Mouse (Mus musculus) WW6 (cell line): ENCODE data around the gene Nle1.

ENCODE experiments used
- DNase-seq: peaks from one replicate; pipeline ENCODE4 v3.0.0-alpha.2; 2013; ENCODE audit warnings: low read depth, low spot score

Nle1 gene

DNA sequence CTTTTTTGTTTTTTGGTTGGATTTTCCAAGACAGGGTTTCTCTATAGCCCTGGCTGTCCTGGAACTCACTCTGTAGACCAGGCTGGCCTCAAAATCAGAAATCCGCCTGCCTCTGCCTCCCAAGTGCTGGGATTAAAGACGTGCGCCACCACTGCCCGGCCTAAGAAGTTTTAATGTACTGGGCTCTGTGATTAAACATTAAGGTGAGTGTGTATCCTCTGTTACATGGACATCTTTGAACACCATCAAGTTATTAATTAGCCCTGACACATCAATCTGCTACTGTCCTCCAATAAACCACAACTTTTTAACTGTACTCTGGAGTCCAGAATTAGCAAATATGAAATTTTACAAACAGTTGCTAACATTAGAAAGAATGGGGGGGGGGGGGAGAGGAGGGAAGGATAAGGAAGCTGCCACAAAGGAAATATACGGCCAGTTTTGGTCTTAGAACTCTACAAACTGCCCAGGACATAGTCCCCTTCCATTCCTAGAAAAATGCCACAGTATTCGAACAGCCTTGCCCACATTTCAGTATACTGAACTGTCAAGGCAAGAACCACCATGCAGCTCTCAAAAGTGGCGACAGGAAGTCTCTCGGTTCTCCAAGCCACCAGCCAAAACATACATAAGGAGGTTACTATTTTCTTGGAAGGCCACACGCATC, 38.6 kb downstream of the Nle1 start:
- no peak for DNase-seq

DNA sequence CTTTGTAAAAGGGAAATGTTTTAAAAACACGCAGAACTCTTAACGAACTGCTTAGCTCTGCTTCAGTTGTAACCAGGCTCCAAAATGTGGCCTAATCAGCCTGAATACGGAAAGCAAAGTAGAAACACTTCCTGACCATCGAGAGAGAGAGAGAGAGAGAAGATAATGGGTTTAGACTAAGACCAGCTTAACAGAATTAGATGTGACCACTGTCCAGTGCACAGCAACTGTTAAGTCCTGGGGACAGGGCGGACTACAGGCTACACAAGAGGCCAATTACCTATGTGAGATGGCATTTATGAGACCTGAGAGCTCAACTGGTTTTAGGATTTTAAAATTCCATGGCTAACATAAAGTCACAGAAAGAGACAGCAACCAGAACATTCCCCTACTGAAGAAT, 40.3 kb downstream of the Nle1 start:
- DNase-seq = no peak

DNA sequence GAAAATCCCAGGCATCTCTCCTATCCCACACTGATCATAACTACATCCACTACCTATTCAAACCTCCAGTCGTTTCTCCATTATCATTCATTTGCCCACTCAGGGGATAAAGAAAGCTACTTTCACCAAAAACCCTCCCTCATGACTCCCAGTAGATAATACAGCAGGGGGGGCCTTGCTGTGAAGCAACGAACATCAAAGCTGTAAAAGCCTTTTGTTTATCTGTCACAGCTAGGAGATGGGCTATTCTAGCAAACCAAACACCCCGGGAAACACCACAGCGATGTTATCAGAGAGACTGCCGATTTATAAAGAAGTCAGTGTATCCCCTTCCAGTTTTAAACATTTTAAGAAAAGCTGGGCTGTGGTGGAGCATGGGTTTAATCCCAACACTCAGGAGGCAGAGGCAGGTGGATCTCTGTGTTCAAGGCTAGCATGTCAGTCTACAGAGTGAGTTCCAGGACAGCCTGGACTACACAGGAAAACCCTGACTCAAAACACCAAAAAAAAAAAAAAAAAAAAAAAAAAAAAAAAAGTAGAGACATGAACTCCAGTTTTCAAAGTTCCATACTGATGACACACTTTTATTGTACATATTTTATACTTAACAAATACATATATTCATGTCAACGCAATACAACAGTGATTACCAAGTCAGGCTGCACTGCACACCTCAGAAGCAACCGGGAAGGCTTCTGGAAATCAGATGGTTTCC, 41.2 kb downstream of the Nle1 start:
- no peak for DNase-seq

DNA sequence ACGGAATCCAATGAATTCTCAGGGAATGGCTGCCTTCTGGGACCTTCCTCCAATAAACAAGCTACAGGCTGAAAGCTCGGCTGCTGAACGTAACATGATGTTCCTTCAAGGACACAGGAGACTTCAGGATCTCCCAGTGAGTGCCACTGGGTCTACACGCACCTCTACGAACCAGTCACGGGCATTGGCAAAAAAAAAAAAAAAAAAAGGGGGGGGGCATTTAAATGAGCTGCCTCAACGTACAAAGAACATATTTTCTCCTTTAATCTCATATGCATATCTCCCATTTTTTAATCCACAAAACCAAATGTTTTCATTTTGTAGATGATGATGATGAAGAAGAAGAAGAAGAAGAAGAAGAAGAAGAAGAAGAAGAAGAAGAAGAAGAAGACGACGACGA, 42.3 kb downstream of the Nle1 start:
- DNase-seq = no peak

GRCm38 (mm10) chr11:82863488-82863931, 44.7 kb downstream of the Nle1 start:
- DNase-seq = no peak

GRCm38 (mm10) chr11:82863059-82863458, 45.2 kb downstream of the Nle1 start:
- no peak for DNase-seq

- DNase-seq = no peak
Observed at GRCm38 (mm10) chr11:82862638-82863037, 45.6 kb downstream of the Nle1 start.

DNA sequence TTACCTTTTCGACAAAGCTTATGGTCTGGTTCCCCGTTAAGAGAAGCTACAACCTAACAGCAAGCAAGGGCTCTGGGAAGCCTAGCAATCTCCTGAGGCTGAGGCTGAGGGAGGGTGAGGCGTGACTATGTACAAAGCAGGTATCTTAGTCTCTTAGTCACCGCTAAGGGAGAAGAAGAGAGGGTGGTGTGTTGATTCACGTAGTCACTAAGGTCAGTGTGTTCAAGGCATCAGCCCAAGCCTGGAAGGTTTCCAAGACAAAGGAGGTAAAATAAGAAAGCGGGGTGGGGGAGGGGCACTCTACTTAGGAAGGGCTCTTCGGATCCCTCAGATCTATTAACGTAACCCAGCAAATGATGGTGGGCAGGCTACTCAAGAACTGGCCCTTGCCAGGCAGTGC, 46.7 kb downstream of the Nle1 start:
- no peak for DNase-seq

DNA sequence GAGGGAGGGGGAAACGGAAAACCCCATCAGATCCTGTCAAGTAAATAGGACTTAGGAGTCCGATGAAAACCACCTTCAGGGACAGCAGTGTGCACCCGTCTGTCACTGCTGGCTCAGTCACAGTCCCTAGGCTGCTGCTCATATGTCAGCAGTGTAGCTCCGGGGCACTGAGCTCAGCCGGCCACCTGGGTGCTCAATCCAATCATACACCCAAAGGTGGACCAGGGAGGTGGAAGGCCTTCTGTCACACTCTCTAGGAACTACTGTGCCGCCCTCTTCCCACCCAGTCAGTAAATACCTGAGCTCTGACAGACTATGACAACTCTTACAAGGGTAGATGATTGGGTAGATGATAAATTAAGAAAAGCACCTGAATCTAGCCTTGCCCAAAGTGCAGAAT, 47.5 kb downstream of the Nle1 start:
- no peak for DNase-seq

DNA sequence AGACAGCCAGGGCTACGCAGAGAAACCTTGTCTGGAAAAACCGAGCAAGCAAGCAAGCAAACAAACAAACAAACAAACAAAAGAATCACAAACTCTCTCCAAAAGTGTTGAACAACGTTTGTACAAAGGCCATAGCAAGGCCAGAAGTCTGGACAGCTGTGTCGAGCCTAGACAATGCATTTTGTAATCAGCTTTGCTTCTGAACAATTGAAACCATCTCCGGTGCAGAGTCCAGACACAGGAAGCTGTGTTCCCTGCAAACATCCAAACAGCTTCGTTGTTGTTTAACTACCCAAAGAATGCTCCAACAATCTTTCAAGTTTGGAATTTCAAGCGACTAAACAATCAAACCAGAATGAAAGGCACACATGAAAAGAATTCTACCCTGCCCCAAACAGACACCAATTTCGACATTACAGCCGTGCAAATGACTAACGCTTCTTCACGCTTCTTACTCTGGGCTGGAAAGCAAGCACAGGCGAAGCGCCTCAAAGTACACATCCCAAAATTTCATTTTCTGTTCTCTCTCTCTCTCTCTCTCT, 50.8 kb downstream of the Nle1 start:
- no peak for DNase-seq

- DNase-seq = no peak
Observed at GRCm38 (mm10) chr11:82856032-82856431, 52.2 kb downstream of the Nle1 start.

- no peak for DNase-seq
Observed at GRCm38 (mm10) chr11:82855327-82855973, 52.8 kb downstream of the Nle1 start.

- DNase-seq = no peak
Observed at GRCm38 (mm10) chr11:82854111-82854510, 54.1 kb downstream of the Nle1 start.

GRCm38 (mm10) chr11:82852958-82853357, 55.3 kb downstream of the Nle1 start:
- no peak for DNase-seq

- no peak for DNase-seq
Observed at GRCm38 (mm10) chr11:82852540-82852939, 55.7 kb downstream of the Nle1 start.

GRCm38 (mm10) chr11:82852115-82852514, 56.1 kb downstream of the Nle1 start:
- DNase-seq = no peak
